Mouse (Mus musculus) liver, embryonic 14.5 days (tissue): ENCODE data around the gene Gfy. TPM values are rescaled to one million over a fixed set of nuclear protein-coding genes. Genes with fewer than 3 reads are reported as not detected.

Experiments used
- ATAC-seq: fragments of 200-750 bp; cut with Nextera tagmentation; 2 replicates; pipeline ENCODE4 v1.8.0; 2017; ENCODE audit warnings: moderate number of reproducible peaks, mild to moderate bottlenecking, moderate library complexity; ENCODE audit not compliant: insufficient read depth
- DNase-seq, 3 experiments: peaks; one replicate each; pipeline ENCODE4 v3.0.0-alpha.2; 2012 to 2013; ENCODE audit warnings: low read depth in 3 of 3, low spot score in 3 of 3
- H3K27ac ChIP-seq: fragments of 300-500 bp; sonication (generic); 2 replicates; pipeline ENCODE4 v1.5.1; 2014; ENCODE audit warnings: moderate library complexity, mild to moderate bottlenecking, control low read depth, inconsistent platforms
- H3K27me3 ChIP-seq: fragments of 300-500 bp; sonication (generic); 2 replicates; pipeline ENCODE4 v1.6.1; 2014; ENCODE audit warnings: mild to moderate bottlenecking, low read length, moderate library complexity; ENCODE audit not compliant: control insufficient read depth, insufficient read depth
- H3K36me3 ChIP-seq: fragments of 300-500 bp; sonication (generic); replicated peaks from 2 replicates; pipeline ENCODE4 v1.6.1; 2014; ENCODE audit warnings: low read depth; ENCODE audit not compliant: control insufficient read depth, insufficient read depth
- H3K4me1 ChIP-seq, 2 experiments: fragments of 200-500 bp in 1 of 2; fragments of 300-500 bp in 1 of 2; sonication (generic) in 1 of 2; replicated peaks; 2 replicates each; pipeline ENCODE4 v1.6.1; 2012 to 2014; ENCODE audit warnings: antibody characterized with exemption in 1 of 2, inconsistent platforms in 1 of 2, low read length in 1 of 2; ENCODE audit not compliant: control insufficient read depth in 2 of 2, insufficient read depth in 2 of 2
- H3K4me2 ChIP-seq: fragments of 300-500 bp; sonication (generic); 2 replicates; pipeline ENCODE4 v1.6.1; 2014; ENCODE audit warnings: low read depth, mild to moderate bottlenecking, control low read depth, moderate library complexity
- H3K4me3 ChIP-seq, 2 experiments: fragments of 200-500 bp in 1 of 2; fragments of 300-500 bp in 1 of 2; sonication (generic) in 1 of 2; 2 replicates each; pipeline ENCODE4 v1.5.1; 2012 to 2014; ENCODE audit warnings: low read depth in 2 of 2, low read length in 2 of 2, mild to moderate bottlenecking in 2 of 2, control low read depth in 1 of 2, inconsistent platforms in 1 of 2, moderate library complexity in 1 of 2; ENCODE audit not compliant: insufficient read depth in 1 of 2
- H3K9ac ChIP-seq: fragments of 300-500 bp; sonication (generic); replicated peaks from 2 replicates; pipeline ENCODE4 v1.6.1; 2014; ENCODE audit warnings: mild to moderate bottlenecking, control low read depth, moderate library complexity
- H3K9me3 ChIP-seq: fragments of 300-500 bp; sonication (generic); 2 replicates; pipeline ENCODE4 v1.6.1; 2016; ENCODE audit warnings: low read length, mixed read lengths; ENCODE audit not compliant: control insufficient read depth
- CTCF ChIP-seq: IDR thresholded peaks from 2 replicates; pipeline ENCODE4 v1.5.1; 2016; ENCODE audit warnings: antibody characterized with exemption, low read depth, control low read depth
- EP300 ChIP-seq: IDR thresholded peaks from 2 replicates; pipeline ENCODE4 v1.6.1; 2016; ENCODE audit warnings: antibody characterized with exemption, low read depth
- WGBS: fragments of 180-500 bp; shearing (Covaris S2); extraction: QIAGEN DNeasy Blood & Tissue Kit; methylation state at CpG from one replicate; pipeline ENCODE4 v1.1.7; 2014; ENCODE audit not compliant: insufficient replicate concordance; 5-methylcytosine and 5-hydroxymethylcytosine counted together
- polyA plus RNA-seq, 2 experiments: library from polyadenylated mRNA; depleted of rRNA in 1 of 2; stranded (reverse) in 1 of 2; unstranded in 1 of 2; fragments of >200 nt; fragmentation: Nextera tagmentation in 1 of 2; extraction: Ambion mirVana in 1 of 2; gene quantifications; 2 replicates each; pipeline versions ENCODE4 v1.2.1 to v1.2.3; 2012 to 2014

Gene Gfy
- polyA plus RNA-seq, 2 experiments: not detected

DNA sequence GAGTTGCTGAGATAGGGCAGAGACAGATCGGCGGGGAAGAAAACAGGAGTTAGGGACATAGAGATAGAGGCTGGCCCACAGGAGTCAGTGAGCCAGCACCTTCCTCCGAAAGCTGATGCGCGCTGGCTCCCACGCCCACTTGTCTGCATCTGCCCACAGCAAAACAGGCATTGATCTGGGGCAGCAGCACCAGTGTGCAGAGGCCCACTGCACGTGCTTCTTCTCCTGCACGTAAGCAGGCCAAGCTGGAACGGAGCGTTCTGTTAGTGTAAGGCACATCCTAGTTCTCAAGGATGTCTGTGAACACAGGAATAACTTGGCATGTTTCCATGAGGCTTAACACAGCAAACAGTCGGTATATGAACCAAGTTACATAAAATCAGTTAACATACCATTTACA, 19.6 kb upstream of the Gfy start:
- H3K27ac ChIP-seq: no peak overlapping the region
- ATAC-seq: no peak
- no peaks in the 10 kb centered on the region; a peak in 1 of 4 replicates for H3K4me1 ChIP-seq
- DNase-seq: no peak
- no peak overlapping the region for H3K4me2 ChIP-seq
- 73% methylated on average over 11 of the region's 11 CpGs for WGBS
- no peak overlapping the region for H3K9ac ChIP-seq
- no peaks in the 10 kb centered on the region for H3K9me3 ChIP-seq
- H3K27me3 ChIP-seq: no peaks in the 10 kb centered on the region; the same call in 1 of the 2 replicates
- H3K36me3 ChIP-seq: no peaks in the 10 kb centered on the region
- TF ChIP-seq CTCF (no peak), EP300 (no peak)
- no peak overlapping the region for H3K4me3 ChIP-seq

- H3K9ac ChIP-seq: no peak overlapping the region
- no peaks in the 10 kb centered on the region for H3K9me3 ChIP-seq
- H3K36me3 ChIP-seq: no peaks in the 10 kb centered on the region
- H3K4me2 ChIP-seq: no peak overlapping the region
- 10% methylated on average over 5 of the region's 5 CpGs for WGBS
- no peaks in the 10 kb centered on the region for H3K4me1 ChIP-seq
- peak in 1 of 3 experiments; percentile 26 for DNase-seq
- no peak overlapping the region for H3K4me3 ChIP-seq
- no peak for ATAC-seq
- H3K27ac ChIP-seq: no peak overlapping the region
- H3K27me3 ChIP-seq: no peaks in the 10 kb centered on the region; the same call in 1 of the 2 replicates
- TF ChIP-seq CTCF (peak; percentile 80), EP300 (no peak)
Measured at GRCm38 (mm10) chr7:45198435-45198834, 19.1 kb upstream of the Gfy start.

DNA sequence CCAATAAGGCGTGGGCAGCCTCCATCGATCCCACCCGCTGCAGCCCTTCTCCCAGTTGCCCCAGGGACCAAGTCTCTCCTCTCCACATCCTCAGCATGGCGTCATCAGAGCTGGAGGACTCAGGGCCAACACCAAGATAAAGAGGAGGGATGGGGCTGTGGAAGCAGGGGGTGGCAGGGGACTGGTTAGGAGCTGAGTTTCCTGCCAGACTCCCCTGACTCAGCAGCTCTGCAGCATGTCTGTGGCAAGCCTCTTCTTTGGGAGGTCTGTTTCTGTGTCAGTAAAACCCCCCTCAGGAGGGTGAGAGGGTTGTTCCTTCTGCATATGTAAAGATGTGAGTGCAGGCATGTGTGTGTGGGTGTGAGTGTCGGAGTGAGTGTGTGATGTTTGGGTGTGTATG, 17.6 kb upstream of the Gfy start:
- H3K4me2 ChIP-seq: no peak overlapping the region
- TF ChIP-seq EP300 (no peak), CTCF (no peak)
- H3K27me3 ChIP-seq: no peaks in the 10 kb centered on the region; the same call in 1 of the 2 replicates
- H3K36me3 ChIP-seq: no peaks in the 10 kb centered on the region
- no peak overlapping the region for H3K27ac ChIP-seq
- no peak overlapping the region for H3K4me3 ChIP-seq
- H3K9me3 ChIP-seq: no peaks in the 10 kb centered on the region
- ATAC-seq (no peak), DNase-seq (no peak)
- H3K9ac ChIP-seq: no peak overlapping the region
- 46% methylated on average over 5 of the region's 5 CpGs for WGBS
- no peaks in the 10 kb centered on the region for H3K4me1 ChIP-seq

GRCm38 (mm10) chr7:45196176-45196535, 16.8 kb upstream of the Gfy start:
- 53% methylated on average over 4 of the region's 4 CpGs for WGBS

DNA sequence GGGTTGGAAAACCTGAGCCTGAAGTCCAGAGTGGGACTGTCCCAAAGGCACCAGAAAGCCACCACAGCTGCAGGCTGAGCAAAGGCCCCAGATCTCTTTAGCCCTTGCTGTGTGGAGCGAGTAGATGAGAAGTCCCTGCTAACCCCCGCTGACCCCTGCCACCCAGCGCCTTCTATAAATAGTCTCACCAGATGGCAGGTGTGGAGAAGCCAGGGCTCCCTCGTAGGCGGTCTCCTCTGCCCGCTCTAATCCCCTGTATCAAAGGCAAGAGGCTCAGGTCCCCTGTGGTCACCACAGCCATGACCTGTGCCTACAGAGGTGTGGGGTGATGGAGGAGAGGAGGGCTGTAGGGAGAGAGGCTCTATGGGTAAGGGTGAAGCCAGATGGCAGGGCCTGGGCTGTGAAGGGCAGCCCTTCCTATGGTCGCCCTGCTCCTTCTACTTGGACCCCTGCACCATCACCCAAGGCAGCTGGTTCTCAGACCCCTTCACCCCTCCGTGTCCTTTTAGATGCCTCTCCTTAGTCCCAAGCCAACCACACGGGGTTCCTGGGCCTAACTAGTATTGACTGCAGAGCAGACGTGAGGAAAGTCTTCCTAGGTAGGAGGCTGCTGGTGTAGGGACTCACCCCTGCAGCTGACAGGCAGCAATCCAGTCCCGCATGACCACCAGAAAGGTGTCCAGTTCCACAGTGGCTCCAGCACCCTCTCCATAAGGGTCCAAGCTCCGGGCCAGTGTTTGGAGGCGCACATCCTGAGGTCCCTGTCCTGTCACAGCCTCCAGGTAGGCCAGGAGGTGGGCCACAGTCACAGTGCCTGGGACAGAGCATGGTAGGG, 16.2 kb upstream of the Gfy start:
- Histone ChIP-seq H3K4me1 (no peaks in the 10 kb centered on the region), H3K36me3 (no peaks in the 10 kb centered on the region), H3K27ac (no peak overlapping the region), H3K27me3 (no peaks in the 10 kb centered on the region; the same call in 1 of the 2 replicates), H3K9ac (no peak overlapping the region), H3K9me3 (no peaks in the 10 kb centered on the region), H3K4me3 (no peak overlapping the region), H3K4me2 (no peak overlapping the region)
- 55% methylated on average over 13 of the region's 13 CpGs for WGBS
- ATAC-seq: no peak
- TF ChIP-seq EP300 (no peak), CTCF (no peak)
- DNase-seq: no peak

More at GRCm38 (mm10) chr7:45196176-45196535, 16.8 kb upstream of the Gfy start:
- H3K4me1 ChIP-seq: no peaks in the 10 kb centered on the region
- no peak overlapping the region for H3K4me3 ChIP-seq
- H3K9ac ChIP-seq: no peak overlapping the region
- no peak for ATAC-seq
- no peak overlapping the region for H3K4me2 ChIP-seq
- H3K9me3 ChIP-seq: no peaks in the 10 kb centered on the region
- TF ChIP-seq EP300 (no peak), CTCF (no peak)
- H3K27ac ChIP-seq: no peak overlapping the region
- no peak for DNase-seq
- H3K27me3 ChIP-seq: no peaks in the 10 kb centered on the region; the same call in 1 of the 2 replicates
- no peaks in the 10 kb centered on the region for H3K36me3 ChIP-seq
